Mouse (Mus musculus) liver, embryonic 18 days (tissue): Measurements from ENCODE around the gene Ceacam20. TPM values are rescaled to one million over a fixed set of nuclear protein-coding genes. Genes with fewer than 3 reads are reported as not detected.

Experiments
- polyA plus RNA-seq: library from polyadenylated mRNA; depleted of rRNA; stranded (reverse); fragments of >200 nt; gene quantifications from 2 replicates; pipeline ENCODE4 v1.2.3, GENCODE M21; 2012; rRNA removed

Ceacam20 gene
- polyA plus RNA-seq: 0.02 TPM in 1 of 2 replicates, not detected in the other

DNA sequence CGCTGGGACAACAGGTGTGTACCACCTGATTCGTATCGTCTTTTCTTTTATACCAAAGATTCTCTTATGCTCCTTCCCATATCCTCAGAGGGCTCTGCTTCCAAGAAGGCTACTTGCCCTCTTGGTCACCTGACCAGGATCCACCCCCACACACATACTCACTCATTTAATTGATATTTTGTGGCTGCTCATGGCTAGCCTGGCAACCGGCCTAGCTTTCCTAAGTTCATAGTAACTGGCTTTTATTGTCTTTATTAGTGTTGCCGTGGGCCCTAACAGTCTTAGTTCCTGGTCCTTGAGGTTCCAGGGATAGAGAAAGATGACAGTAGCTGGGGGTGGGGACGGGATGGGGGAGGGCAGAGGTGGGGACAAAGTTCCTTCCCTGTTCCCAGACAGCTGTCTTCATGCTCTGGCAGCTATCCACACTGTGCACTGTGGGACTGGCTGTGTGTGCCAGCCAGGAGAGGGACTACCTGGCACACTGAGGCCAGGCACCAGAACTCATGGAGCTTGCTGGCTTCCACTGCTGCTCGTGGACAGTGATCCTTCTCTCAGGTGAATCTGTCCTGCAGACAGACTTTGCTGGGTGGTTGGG, at the start of gene Ceacam20:
Gene Ceacam20, plus strand, starts transcription at position 428 of the 595 bp plus-strand sequence.

DNA sequence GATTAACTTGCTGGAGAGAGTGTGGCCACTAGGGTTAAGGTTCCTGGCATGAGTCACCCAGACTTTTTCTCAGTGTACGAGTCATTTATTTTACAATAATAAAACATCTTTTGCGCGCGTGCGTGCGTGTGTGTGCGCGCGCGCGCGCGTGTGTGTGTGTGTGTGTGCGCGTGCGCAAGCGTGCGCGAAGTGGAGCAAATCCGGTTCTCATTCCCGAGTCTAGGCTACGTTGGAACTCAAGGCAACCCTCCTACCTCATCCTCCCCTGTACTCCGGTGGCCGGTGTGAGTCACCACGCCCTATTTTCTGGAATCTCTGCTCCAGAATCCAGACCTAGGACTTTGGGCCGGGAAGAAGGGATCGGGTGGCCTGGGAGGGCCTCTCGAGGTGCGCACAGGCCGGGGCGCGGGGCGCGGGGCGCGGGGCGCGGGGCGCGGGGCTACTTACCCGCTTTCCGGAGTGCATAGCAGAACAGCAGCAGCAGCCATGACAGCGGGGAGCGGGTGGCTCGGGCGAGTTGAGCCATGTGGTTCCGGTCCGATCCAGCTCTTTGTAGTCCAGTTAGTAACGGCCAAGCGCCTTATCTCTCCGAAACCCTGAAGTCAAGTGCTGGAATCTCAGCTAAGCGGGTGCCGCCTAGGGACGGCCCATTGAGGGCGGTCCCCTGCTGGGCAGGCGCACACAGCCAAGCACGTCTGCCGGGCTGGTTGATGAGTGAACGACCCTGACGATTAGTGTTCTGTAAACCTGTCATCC, 44.5 kb upstream of the Ceacam20 start, which contains the start of gene Pvr:
Gene Pvr, minus strand, starts transcription at position 655 of the 756 bp plus-strand sequence.

DNA sequence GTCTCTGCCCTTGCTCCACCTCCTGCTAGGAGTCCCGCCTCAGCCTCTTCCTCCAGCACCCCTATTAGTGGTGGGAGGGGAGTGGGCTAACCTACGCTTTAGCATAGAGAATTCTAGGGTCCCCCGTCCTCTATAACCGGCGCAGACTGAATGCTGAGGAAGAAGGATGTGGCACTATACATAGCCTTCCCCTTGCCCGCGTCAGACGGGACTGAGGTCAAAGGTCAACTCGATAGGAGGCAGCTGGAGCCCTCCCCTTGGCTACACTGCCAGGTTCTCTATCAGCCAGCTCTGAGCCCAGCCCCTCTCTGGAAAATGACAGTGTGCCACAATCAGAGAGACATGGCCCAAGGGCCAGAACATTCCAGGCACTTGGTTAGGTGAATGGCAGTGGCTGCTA, 14.6 kb upstream of the Ceacam20 start, which contains the start of gene Igsf23:
Gene Igsf23, minus strand, starts transcription at position 168 of the 400 bp plus-strand sequence.

DNA sequence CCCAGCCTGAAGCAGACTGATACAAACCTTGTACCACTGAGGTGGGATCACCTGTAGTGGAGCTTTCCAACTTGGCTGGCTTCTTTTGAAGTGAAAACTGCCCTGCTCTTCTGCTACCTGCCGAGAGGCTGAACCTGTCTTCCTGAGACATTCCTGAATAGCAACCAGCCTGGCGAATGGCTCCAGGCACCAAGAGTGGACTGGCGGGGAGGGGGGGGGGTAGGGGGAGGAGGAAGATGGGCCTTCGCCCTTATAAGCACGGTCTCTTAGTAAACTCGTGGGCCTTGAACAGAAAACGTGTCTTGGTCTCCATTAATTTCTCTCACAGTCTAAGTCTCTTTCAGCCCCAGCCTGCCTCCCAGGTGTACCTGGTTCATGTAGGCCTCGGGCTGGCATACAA, 26.0 kb downstream of the Ceacam20 start, which contains the start of gene Nlrp9b:
Gene Nlrp9b, plus strand, starts transcription at position 301 of the 400 bp plus-strand sequence.

Other genes starting within 250 kb of the Ceacam20 start
- 37.0 and 43.6 TPM in 2 replicates for gene Tomm40, start 250.0 kb upstream of the Ceacam20 start, polyA plus RNA-seq
- 27.6 and 31.3 TPM in 2 replicates for gene Nectin2, start 214.9 kb upstream of the Ceacam20 start, polyA plus RNA-seq
- gene Bcam, start 194.4 kb upstream of the Ceacam20 start, polyA plus RNA-seq: 11.0 and 11.6 TPM in 2 replicates
- gene Cblc, start 168.6 kb upstream of the Ceacam20 start, polyA plus RNA-seq: 4.6 and 5.1 TPM in 2 replicates
- gene Bcl3, start 142.6 kb upstream of the Ceacam20 start, polyA plus RNA-seq: 4.7 and 4.8 TPM in 2 replicates
- 0.10 and 0.15 TPM in 2 replicates for gene Gm19345, start 113.4 kb upstream of the Ceacam20 start, polyA plus RNA-seq
- gene Ceacam16, start 104.1 kb upstream of the Ceacam20 start, polyA plus RNA-seq: 0.06 and 0.13 TPM in 2 replicates
- gene Ceacam19, start 77.4 kb upstream of the Ceacam20 start, polyA plus RNA-seq: not detected in 2 replicates
- gene Pvr, start 44.3 kb upstream of the Ceacam20 start, polyA plus RNA-seq: 5.7 and 6.1 TPM in 2 replicates
- 0.34 and 0.91 TPM in 2 replicates for gene Igsf23, start 14.7 kb upstream of the Ceacam20 start, polyA plus RNA-seq
- not detected in 2 replicates for gene Nlrp9b, start 26.1 kb downstream of the Ceacam20 start, polyA plus RNA-seq
- gene Vmn1r91, start 134.3 kb downstream of the Ceacam20 start, polyA plus RNA-seq: not detected in 2 replicates
- gene Gm16442, start 157.2 kb downstream of the Ceacam20 start, polyA plus RNA-seq: not detected in 2 replicates
- not detected in 2 replicates for gene Vmn1r93, start 173.7 kb downstream of the Ceacam20 start, polyA plus RNA-seq
- not detected in 2 replicates for gene Vmn1r94, start 203.0 kb downstream of the Ceacam20 start, polyA plus RNA-seq
- gene Vmn1r95, start 228.3 kb downstream of the Ceacam20 start, polyA plus RNA-seq: not detected in 2 replicates
- not detected in 2 replicates for gene Gm6164, start 240.2 kb downstream of the Ceacam20 start, polyA plus RNA-seq